Mouse (Mus musculus) heart, embryonic 13.5 days (tissue): ENCODE results near the gene Cox11. TPM values are rescaled to one million over a fixed set of nuclear protein-coding genes. Genes with fewer than 3 reads are reported as not detected.

ENCODE experiments used
- ATAC-seq: fragments of 200-750 bp; cut with Nextera tagmentation; 2 replicates; pipeline ENCODE4 v1.8.0; 2017; ENCODE audit warnings: moderate TSS enrichment; ENCODE audit not compliant: insufficient number of reproducible peaks, low FRiP score, low TSS enrichment; ENCODE audit errors: extremely low read depth
- H3K27ac ChIP-seq: fragments of 300-500 bp; sonication (generic); replicated peaks from 2 replicates; pipeline ENCODE4 v1.5.1; 2015; ENCODE audit warnings: moderate library complexity, mild to moderate bottlenecking, inconsistent platforms
- H3K27me3 ChIP-seq: fragments of 300-500 bp; sonication (generic); replicated peaks from 2 replicates; pipeline ENCODE4 v1.6.1; 2015; ENCODE audit warnings: mild to moderate bottlenecking, inconsistent platforms
- H3K36me3 ChIP-seq: fragments of 300-500 bp; sonication (generic); 2 replicates; pipeline ENCODE4 v1.6.1; 2015; ENCODE audit warnings: mild to moderate bottlenecking, inconsistent platforms
- H3K4me1 ChIP-seq: fragments of 300-500 bp; sonication (generic); 2 replicates; pipeline ENCODE4 v1.6.1; 2015; ENCODE audit warnings: inconsistent platforms
- H3K4me2 ChIP-seq: fragments of 300-500 bp; sonication (generic); 2 replicates; pipeline ENCODE4 v1.6.1; 2015; ENCODE audit warnings: inconsistent platforms, mild to moderate bottlenecking, moderate library complexity
- H3K4me3 ChIP-seq: fragments of 300-500 bp; sonication (generic); 2 replicates; pipeline ENCODE4 v1.5.1; 2015; ENCODE audit warnings: moderate library complexity, mild to moderate bottlenecking, inconsistent platforms
- H3K9ac ChIP-seq: fragments of 300-500 bp; sonication (generic); 2 replicates; pipeline ENCODE4 v1.6.1; 2015; ENCODE audit warnings: inconsistent platforms, mild to moderate bottlenecking, moderate library complexity
- H3K9me3 ChIP-seq: fragments of 300-500 bp; sonication (generic); 2 replicates; pipeline ENCODE4 v1.6.1; 2016; ENCODE audit warnings: inconsistent platforms
- WGBS: fragments of 180-500 bp; shearing (Covaris S2); methylation state at CpG from one replicate; pipeline ENCODE4 v1.1.7; 2015; ENCODE audit warnings: mixed read lengths; 5-methylcytosine and 5-hydroxymethylcytosine counted together
- polyA plus RNA-seq: library from polyadenylated mRNA; unstranded; fragments of >200 nt; fragmentation: Nextera tagmentation; extraction: Ambion mirVana; gene quantifications from 2 replicates; pipeline ENCODE4 v1.2.1, GENCODE M21; 2015

The Cox11 gene
- polyA plus RNA-seq, 1 experiment from 2014 or later, result 33.5 TPM

DNA sequence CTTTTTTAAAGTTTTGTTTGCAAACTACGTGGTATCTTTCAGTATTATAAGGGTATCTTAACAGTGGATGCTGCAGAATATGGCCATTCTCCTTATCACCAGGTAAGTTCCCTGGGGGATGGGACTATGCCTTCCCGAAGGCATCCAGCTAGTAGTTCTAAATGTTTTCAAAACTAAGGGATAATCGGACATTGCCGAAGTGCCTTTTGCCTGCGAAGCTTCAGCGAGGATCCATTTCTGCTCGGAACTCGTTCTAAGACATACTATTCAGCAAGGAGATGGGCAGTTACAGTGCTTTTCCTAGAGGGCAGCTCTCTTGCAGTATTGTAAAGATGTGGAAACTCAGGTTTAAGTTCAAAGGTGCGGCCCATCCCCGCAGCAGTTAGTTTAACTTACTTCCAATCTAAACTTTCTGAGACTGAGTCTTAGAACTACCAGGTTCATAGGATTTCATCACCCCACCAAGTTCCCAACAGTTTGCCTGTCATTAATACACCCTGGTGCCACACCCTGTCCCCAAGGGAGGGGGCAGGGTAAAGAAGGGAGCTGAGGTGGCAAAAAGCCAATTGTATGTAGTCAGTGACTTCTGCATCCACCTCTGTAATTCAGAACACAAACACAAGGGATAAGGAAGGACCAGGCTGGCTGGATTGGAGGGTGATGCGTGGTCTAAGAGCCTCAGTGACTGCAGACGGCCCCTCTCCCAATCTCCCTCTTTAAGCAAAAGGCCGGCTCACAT is 48.5 kb downstream of the Cox11 start:
- ATAC-seq, result peak; percentile 12; the same call in 1 of the 2 replicates
- Histone ChIP-seq H3K27me3 (no peaks in the 10 kb centered on the region), H3K9me3 (no peaks in the 10 kb centered on the region), H3K9ac (peak overlapping the region; percentile 87), H3K27ac (no peak overlapping the region), H3K4me1 (peaks cover 28% of the 10 kb centered on the region), H3K4me3 (peak overlapping the region; percentile 83), H3K4me2 (peak overlapping the region; percentile 94), H3K36me3 (peaks cover 26% of the 10 kb centered on the region)
- WGBS, result 69% methylated on average over 13 of the region's 13 CpGs

DNA sequence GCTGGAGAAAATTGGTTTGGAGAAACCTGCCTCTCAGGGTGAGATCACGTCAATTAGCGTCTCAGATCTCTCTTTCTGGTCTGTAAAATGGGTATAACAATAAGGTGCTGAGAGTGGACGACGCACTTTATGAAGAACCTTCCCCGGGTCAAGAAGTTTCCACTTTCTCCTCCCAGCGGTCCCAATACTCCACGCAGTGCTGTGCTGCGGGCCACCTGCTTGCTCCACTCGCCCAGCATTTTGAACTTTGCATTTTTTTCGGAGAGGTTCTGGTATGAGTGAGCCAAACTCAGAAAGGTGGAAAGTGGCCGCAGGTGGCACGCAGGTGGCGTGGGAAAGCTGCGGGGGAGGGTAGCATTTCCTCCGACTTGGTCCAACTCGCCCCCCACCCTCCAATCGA is 49.1 kb downstream of the Cox11 start:
- H3K27me3 ChIP-seq, result no peaks in the 10 kb centered on the region
- peak overlapping the region; percentile 87 for H3K9ac ChIP-seq
- H3K4me2 ChIP-seq, result peak overlapping the region; percentile 94
- ATAC-seq, result peak; percentile 23; the same call in 1 of the 2 replicates
- WGBS, result 1% methylated on average over 17 of the region's 17 CpGs
- H3K4me1 ChIP-seq, result peaks cover 28% of the 10 kb centered on the region
- H3K27ac ChIP-seq, result peak overlapping the region; percentile 50
- no peaks in the 10 kb centered on the region for H3K9me3 ChIP-seq
- H3K4me3 ChIP-seq, result peak overlapping the region; percentile 83
- peaks cover 21% of the 10 kb centered on the region for H3K36me3 ChIP-seq

DNA sequence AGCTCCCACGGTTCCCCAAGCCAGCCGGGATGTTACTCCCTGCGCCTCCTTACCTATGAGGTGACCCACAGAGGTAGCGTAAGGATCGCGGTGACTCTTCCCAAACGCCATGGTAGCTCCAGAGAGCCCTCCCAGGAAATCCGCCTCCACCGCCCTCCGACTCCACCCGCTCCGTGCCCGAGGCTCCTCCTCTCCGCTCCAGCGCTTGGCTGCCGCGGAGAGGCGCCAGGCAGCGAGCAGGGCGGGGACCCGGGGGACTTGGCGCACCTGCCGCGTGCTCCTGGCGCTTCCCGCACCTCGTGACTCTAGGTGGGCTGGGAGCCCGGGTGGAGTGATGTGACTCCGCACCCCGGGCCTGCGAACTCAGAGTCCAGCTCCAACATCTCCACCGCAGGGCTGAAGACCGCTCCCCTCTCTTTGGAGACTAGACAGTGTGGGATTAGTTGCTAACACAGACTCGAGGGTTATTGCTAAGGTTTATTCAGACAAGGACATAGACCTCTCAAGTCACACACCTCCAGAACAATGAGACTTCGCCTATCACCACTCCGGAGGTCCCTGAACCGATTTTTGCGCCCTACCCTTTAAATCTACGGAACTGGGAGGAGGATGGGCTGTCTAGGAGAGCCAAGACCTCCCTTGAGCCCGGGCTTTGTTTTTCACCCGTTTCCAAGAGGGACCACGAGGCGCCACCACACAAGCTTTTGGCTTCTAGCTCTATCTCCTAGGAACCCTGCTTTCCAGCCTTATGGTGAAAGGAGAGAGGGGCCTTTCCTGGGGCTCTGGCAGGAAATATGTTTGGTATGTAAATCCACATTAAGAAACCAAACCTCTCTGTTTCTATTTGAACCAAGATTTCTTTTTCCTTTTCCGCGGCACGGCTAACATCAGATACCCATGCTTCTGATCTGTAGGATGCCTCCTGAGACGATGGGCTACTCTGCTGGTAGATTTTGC is 49.8 kb downstream of the Cox11 start, which contains the start of gene Tom1l1:
Gene Tom1l1 (minus strand): TSS at position 907 of the 957 bp plus-strand sequence.
- ATAC-seq, result peak; percentile 83
- H3K27ac ChIP-seq, result peak within 1 kb of the TSS; percentile 50
- H3K36me3 ChIP-seq, result peaks cover 14% of the 10 kb centered on the region
- peak within 1 kb of the TSS; percentile 87 for H3K9ac ChIP-seq
- H3K27me3 ChIP-seq, result no peaks in the 10 kb centered on the region
- peaks cover 28% of the 10 kb centered on the region for H3K4me1 ChIP-seq
- H3K9me3 ChIP-seq, result no peaks in the 10 kb centered on the region
- peak within 1 kb of the TSS; percentile 94 for H3K4me2 ChIP-seq
- WGBS, result 5% methylated on average over 47 of the region's 47 CpGs
- H3K4me3 ChIP-seq, result peak within 1 kb of the TSS; percentile 83

DNA sequence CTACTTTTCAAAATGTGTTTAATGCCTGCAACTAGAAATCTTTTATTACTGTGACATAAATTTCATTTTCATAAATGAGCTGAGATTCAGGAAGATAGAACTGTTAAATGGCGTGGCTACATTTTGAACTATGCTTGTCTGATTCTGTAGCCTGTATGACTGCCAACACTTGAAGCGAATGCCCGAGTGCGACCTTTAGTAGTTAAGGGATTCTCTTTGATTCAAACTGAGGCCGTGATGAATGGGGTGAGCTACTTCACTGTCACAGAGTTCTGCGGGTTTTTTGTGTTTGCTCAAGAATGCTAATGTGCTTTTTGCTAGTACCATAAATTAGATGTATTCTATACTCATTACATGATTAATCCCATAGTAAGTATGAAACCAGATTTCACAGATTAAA is 52.4 kb downstream of the Cox11 start:
- no peak for ATAC-seq
- no peak overlapping the region for H3K9ac ChIP-seq
- H3K36me3 ChIP-seq, result no peaks in the 10 kb centered on the region
- H3K27ac ChIP-seq, result no peak overlapping the region
- 0 out of 2 replicates have a peak, but pooled peaks cover 6% of the 10 kb centered on the region for H3K27me3 ChIP-seq
- 72% methylated on average over 6 of the region's 6 CpGs for WGBS
- H3K9me3 ChIP-seq, result no peaks in the 10 kb centered on the region
- peaks cover 21% of the 10 kb centered on the region for H3K4me1 ChIP-seq
- no peak overlapping the region for H3K4me2 ChIP-seq
- H3K4me3 ChIP-seq, result no peak overlapping the region

DNA sequence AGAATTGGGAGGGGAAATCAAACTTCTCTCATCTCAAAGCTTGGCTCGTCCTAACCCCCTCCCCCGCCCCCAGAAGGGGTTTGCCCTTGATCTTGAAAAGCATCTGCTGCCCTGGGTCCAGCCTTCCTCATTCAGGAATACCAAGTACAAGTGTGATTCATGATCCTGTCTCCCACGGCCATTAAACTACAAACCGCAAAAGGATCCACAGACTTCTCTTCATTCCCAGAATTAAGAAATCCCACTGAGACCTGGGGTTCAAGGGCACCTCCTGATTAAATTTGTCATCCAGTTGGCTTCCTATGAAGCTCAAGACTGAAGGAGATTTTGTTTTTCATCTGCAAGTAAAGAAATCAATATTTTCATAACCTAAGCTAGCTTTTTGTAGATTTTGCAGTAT is 56.2 kb downstream of the Cox11 start:
- peaks cover 3% of the 10 kb centered on the region; the same call in 1 of the 2 replicates for H3K4me1 ChIP-seq
- H3K36me3 ChIP-seq, result no peaks in the 10 kb centered on the region
- H3K4me3 ChIP-seq, result no peak overlapping the region
- 55% methylated on average over 4 of the region's 4 CpGs for WGBS
- H3K27ac ChIP-seq, result no peak overlapping the region
- peaks cover 9% of the 10 kb centered on the region; the same call in 1 of the 2 replicates for H3K27me3 ChIP-seq
- ATAC-seq, result no peak
- no peak overlapping the region for H3K4me2 ChIP-seq
- H3K9ac ChIP-seq, result no peak overlapping the region
- no peaks in the 10 kb centered on the region for H3K9me3 ChIP-seq

Other genes with a start within 250 kb of the Cox11 start
- 3.0 and 3.3 TPM in 2 replicates for gene Hlf, start 247.3 kb upstream of the Cox11 start, polyA plus RNA-seq
- 12.0 and 12.4 TPM in 2 replicates for gene Stxbp4, start 89 bp upstream of the Cox11 start, polyA plus RNA-seq
- gene Tom1l1, start 50.2 kb downstream of the Cox11 start, polyA plus RNA-seq, result 29.3 and 37.8 TPM in 2 replicates